Mouse (Mus musculus) midbrain, embryonic 14.5 days (tissue): ENCODE data around the gene Gse1. TPM values are rescaled to one million over a fixed set of nuclear protein-coding genes. Genes with fewer than 3 reads are reported as not detected.
A peak's percentile ranks its signal among the peaks of the same experiment; 100 is the strongest.

Experiments
- ATAC-seq: fragments of 200-750 bp; cut with Nextera tagmentation; 2 replicates; pipeline ENCODE4 v1.8.0; 2017; ENCODE audit warnings: moderate number of reproducible peaks, moderate library complexity; ENCODE audit not compliant: low FRiP score, low TSS enrichment
- DNase-seq: peaks from one replicate; pipeline ENCODE4 v3.0.0-alpha.2; 2015
- H3K27ac ChIP-seq: fragments of 300-500 bp; sonication (generic); replicated peaks from 2 replicates; pipeline ENCODE4 v1.5.1; 2014; ENCODE audit warnings: mild to moderate bottlenecking, low read depth, low read length, moderate library complexity
- H3K27me3 ChIP-seq: fragments of 300-500 bp; sonication (generic); 2 replicates; pipeline ENCODE4 v1.6.1; 2014; ENCODE audit warnings: low read length, control low read depth, mixed read lengths; ENCODE audit not compliant: control insufficient read depth, insufficient read depth
- H3K36me3 ChIP-seq: fragments of 300-500 bp; sonication (generic); 2 replicates; pipeline ENCODE4 v1.6.1; 2014; ENCODE audit warnings: low read length, control low read depth; ENCODE audit not compliant: control insufficient read depth, insufficient read depth
- H3K4me1 ChIP-seq: fragments of 300-500 bp; sonication (generic); 2 replicates; pipeline ENCODE4 v1.6.1; 2014; ENCODE audit warnings: mild to moderate bottlenecking, antibody characterized with exemption, low read length, control low read depth; ENCODE audit not compliant: control insufficient read depth, insufficient read depth
- H3K4me2 ChIP-seq: fragments of 300-500 bp; sonication (generic); 2 replicates; pipeline ENCODE4 v1.6.1; 2014; ENCODE audit warnings: mild to moderate bottlenecking, low read length, moderate library complexity
- H3K4me3 ChIP-seq: fragments of 300-500 bp; sonication (generic); replicated peaks from 2 replicates; pipeline ENCODE4 v1.5.1; 2014; ENCODE audit warnings: low read depth, low read length
- H3K9ac ChIP-seq: fragments of 300-500 bp; sonication (generic); replicated peaks from 2 replicates; pipeline ENCODE4 v1.6.1; 2014; ENCODE audit warnings: mild to moderate bottlenecking, low read length, moderate library complexity
- H3K9me3 ChIP-seq: fragments of 300-500 bp; sonication (generic); 2 replicates; pipeline ENCODE4 v1.6.1; 2016; ENCODE audit warnings: low read length, control low read depth, mixed read lengths; ENCODE audit not compliant: control insufficient read depth
- WGBS: fragments of 180-500 bp; shearing (Covaris S2); extraction: QIAGEN DNeasy Blood & Tissue Kit; methylation state at CpG from one replicate; pipeline ENCODE4 v1.1.7; 2014; 5-methylcytosine and 5-hydroxymethylcytosine counted together
- polyA plus RNA-seq: library from polyadenylated mRNA; unstranded; fragments of >200 nt; fragmentation: Nextera tagmentation; extraction: Ambion mirVana; gene quantifications from 2 replicates; pipeline ENCODE4 v1.2.1, GENCODE M21; 2014

Gse1 gene
- polyA plus RNA-seq, 1 experiment from 2014 or later, result 28.6 TPM

DNA sequence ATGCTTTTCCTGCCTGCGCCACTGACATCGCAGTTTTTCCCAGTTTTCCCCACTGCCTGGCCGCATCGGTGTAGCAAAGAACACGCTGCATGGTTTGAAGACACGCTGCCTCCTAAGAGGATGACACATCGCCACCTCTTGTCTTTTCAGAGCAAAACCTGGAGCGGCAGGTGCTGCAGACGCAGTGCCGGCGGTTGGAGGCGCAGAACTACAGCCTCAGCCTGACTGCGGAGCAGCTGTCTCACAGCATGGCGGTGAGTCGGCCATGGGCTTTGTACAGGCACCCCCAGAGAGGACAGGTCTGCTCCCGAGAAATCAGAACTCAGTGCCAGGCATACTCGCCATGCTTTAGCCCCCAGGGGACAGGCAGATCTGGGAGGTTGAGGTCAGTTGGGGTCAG lies 349.6 kb downstream of the Gse1 start:
- Histone ChIP-seq H3K4me3 (no peak overlapping the region), H3K27me3 (no peaks in the 10 kb centered on the region), H3K27ac (0 out of 2 replicates have a peak overlapping the region, but pooled peaks have one; percentile 3), H3K9ac (no peak overlapping the region), H3K4me2 (no peak overlapping the region), H3K4me1 (no peaks in the 10 kb centered on the region), H3K9me3 (no peaks in the 10 kb centered on the region), H3K36me3 (peaks cover 92% of the 10 kb centered on the region)
- no peak for ATAC-seq
- WGBS, result 82% methylated on average over 17 of the region's 17 CpGs
- DNase-seq, result no peak

DNA sequence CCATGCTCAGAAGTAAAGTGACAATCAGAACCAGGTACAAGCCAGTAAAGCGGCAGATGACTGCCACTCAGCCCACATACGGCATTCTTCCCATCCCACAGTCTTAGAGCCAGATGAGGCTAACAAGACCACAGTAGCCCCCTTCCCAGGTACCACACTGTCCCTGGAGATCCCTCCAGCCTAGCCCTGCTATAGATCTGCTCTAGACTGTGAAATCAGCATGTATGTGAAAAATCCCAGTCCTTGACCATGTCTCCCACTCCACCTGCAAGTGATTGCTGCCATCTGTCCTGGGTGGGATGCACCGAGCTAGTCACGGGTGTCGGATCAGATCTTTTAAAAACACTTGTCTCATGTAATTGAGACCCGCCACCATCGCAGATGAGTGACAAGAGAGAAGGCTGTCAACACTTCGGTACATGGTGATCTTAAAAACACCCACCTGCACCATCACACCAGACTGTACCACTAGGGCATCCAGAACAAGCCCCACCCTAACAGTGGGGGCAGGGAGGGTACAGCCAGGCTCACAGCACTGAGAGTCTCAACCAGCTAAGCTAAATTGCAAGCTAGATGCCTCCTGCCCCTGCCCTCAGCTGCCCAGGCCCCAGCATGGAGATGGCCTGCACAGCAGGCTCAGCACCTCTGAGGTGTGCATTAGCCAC lies 352.2 kb downstream of the Gse1 start:
- no peak for DNase-seq
- H3K4me1 ChIP-seq, result no peaks in the 10 kb centered on the region
- no peak for ATAC-seq
- no peaks in the 10 kb centered on the region for H3K9me3 ChIP-seq
- no peak overlapping the region for H3K4me2 ChIP-seq
- 91% methylated on average over 8 of the region's 8 CpGs for WGBS
- peaks cover 66% of the 10 kb centered on the region for H3K36me3 ChIP-seq
- H3K9ac ChIP-seq, result no peak overlapping the region
- no peaks in the 10 kb centered on the region for H3K27me3 ChIP-seq
- no peak overlapping the region for H3K4me3 ChIP-seq
- no peak overlapping the region for H3K27ac ChIP-seq

DNA sequence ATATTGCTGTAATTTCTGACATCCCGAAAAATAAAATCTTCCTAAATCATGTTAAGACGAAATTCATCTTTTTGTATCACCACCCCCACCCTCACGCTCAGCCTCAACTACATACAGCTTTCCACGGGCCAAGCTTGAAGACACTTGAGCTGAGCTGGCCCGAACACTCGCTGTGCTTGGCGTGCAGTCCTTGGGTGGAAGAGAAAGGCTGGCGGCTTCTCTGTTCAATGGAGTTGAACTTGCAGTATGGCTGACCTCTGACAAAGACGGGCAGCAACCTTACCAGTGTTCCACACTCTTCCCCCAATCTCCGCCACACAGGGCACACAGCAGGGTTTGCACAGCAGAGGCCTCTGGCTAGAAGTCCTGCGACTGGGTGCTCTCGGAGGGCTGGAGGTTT lies 353.1 kb downstream of the Gse1 start:
- WGBS, result 92% methylated on average over 12 of the region's 12 CpGs
- peaks cover 57% of the 10 kb centered on the region for H3K36me3 ChIP-seq

DNA sequence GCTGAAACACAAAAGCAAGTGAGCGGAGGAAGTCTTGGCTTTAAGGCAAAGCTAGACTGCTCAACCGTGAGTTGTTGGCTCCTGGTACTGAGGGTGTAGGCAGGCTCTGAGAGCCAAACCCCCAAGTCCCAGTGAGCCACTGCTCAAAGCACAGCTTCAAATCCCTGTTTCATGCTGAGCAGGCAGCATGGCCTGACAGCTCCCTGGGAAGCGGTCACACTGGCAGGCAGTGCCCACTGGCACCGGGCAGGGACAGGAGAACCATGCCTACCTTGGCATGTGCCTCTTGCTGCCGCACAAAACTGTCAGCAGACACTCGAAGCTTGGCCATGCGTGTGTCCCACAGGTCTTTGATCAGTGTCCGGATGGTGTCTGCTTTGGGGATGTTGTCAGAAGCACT lies 353.6 kb downstream of the Gse1 start:
- 88% methylated on average over 8 of the region's 8 CpGs for WGBS
- H3K36me3 ChIP-seq, result peaks cover 52% of the 10 kb centered on the region

More for the DNA sequence above, 353.1 kb downstream of the Gse1 start:
- no peak for ATAC-seq
- Histone ChIP-seq H3K9me3 (no peaks in the 10 kb centered on the region), H3K4me2 (no peak overlapping the region), H3K9ac (no peak overlapping the region), H3K4me3 (no peak overlapping the region), H3K4me1 (no peaks in the 10 kb centered on the region), H3K27me3 (no peaks in the 10 kb centered on the region), H3K27ac (no peak overlapping the region)
- no peak for DNase-seq

DNA sequence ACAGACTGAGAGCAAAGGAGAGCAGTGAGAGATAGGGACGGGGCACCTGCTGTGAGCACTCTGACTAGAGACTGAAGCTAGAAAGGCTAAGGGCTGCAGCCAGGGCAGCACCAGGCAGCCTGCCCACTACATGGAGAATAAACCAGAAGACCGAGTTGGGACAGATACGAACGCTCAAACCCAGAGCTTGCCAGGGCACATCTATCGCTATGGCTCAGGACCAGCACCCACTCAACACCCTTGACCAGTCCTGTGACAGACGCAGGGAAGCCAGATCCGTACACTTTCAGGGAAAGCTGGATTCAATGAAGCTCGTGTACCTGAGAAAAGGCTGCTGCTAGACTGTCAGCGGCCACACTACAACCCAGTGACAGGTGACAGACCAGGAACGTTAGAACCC lies 357.3 kb downstream of the Gse1 start:
- Histone ChIP-seq H3K27me3 (no peaks in the 10 kb centered on the region), H3K4me2 (no peak overlapping the region), H3K9ac (no peak overlapping the region), H3K27ac (no peak overlapping the region), H3K9me3 (no peaks in the 10 kb centered on the region), H3K36me3 (peaks cover 16% of the 10 kb centered on the region), H3K4me1 (peaks cover 4% of the 10 kb centered on the region), H3K4me3 (no peak overlapping the region)
- WGBS, result 95% methylated on average over 10 of the region's 10 CpGs
- DNase-seq (no peak), ATAC-seq (no peak)

More for the DNA sequence above, 353.6 kb downstream of the Gse1 start:
- H3K27me3 ChIP-seq, result no peaks in the 10 kb centered on the region
- no peaks in the 10 kb centered on the region for H3K4me1 ChIP-seq
- no peak for ATAC-seq
- no peak overlapping the region for H3K4me3 ChIP-seq
- no peak overlapping the region for H3K9ac ChIP-seq
- no peaks in the 10 kb centered on the region for H3K9me3 ChIP-seq
- H3K4me2 ChIP-seq, result no peak overlapping the region
- no peak for DNase-seq
- no peak overlapping the region for H3K27ac ChIP-seq

DNA sequence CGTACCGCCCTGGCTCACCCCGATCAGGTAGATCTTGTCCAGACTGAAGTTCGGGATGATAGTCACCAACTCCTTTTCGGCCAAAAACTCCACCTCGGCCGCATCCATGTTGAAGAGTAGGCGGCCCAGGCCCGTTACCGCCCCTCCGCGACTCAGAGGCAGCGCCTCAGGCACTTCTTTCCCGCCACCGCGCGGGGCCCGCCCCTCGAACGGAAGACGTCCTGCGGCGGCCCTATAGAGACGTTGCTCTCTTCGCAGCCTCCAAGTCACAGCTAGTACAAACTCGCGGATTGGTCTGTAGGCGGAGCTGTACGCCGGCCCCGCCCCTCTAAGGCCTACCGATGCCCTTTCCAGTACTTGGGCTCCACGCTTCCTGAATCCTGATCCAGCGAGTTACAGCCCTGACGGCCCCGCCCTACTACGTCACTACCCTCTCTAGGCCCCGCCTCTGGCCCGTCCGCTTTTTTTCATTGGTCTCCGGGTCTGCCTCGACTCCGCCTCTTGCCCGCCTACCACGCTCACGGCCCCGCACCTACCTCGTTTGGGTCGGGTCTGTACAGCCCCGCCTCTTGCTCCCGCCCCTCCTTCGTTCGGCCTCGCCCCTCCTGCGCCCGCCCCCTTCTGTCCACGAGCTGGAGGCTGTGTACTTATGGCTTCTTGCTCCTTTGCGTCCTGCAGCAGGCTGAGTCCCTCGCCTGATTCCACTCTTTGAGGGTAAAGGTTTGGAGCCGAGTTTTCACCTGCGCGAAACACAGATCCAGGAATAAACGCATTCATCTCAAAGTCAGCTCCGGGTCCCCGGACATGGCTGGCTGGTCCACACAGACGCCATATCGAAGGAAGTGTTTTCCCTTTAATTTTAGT lies 360.9 kb downstream of the Gse1 start, which contains the start of gene Gins2:
Gene Gins2 (minus strand): TSS at position 397 of the 864 bp plus-strand sequence.
- H3K27me3 ChIP-seq, result no peaks in the 10 kb centered on the region
- peak; percentile 99 for DNase-seq

DNA sequence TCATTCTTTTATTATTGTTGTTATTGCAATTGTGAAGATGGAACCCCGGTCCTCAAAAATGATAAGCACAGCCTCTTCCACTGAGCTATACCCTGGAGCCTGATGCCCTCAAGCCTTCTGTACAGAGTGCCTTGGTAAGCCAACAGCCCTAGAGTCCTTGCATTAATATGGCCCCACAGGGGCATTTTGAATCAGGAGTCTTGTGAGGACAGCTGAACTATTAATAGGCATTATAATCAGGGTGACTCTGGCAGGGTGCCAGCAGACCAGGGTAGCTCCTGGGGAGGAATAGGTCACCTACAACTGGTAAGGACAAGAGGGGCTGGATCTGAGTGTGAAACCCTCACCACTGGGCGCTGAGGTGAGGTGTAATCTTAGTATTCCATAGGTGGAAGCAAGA lies 361.7 kb downstream of the Gse1 start:
- H3K27ac ChIP-seq, result peak overlapping the region; percentile 70; the same call in 1 of the 2 replicates
- peaks cover 4% of the 10 kb centered on the region for H3K4me1 ChIP-seq
- H3K4me3 ChIP-seq, result peak overlapping the region; percentile 54
- H3K4me2 ChIP-seq, result peak overlapping the region; percentile 90
- H3K9ac ChIP-seq, result peak overlapping the region; percentile 42; the same call in 1 of the 2 replicates
- DNase-seq (no peak), ATAC-seq (no peak)
- no peaks in the 10 kb centered on the region for H3K27me3 ChIP-seq
- WGBS, result 61% methylated on average over 2 of the region's 2 CpGs
- H3K9me3 ChIP-seq, result no peaks in the 10 kb centered on the region
- no peaks in the 10 kb centered on the region for H3K36me3 ChIP-seq

More for the DNA sequence above, 360.9 kb downstream of the Gse1 start, which contains the start of gene Gins2:
- peak within 1 kb of the TSS; percentile 54 for H3K4me3 ChIP-seq
- WGBS, result under 1% methylated on average over 67 of the region's 67 CpGs
- H3K27ac ChIP-seq, result peak within 1 kb of the TSS; percentile 70
- H3K4me1 ChIP-seq, result peaks cover 4% of the 10 kb centered on the region
- H3K36me3 ChIP-seq, result no peaks in the 10 kb centered on the region
- peak within 1 kb of the TSS; percentile 50; the same call in 1 of the 2 replicates for H3K9ac ChIP-seq
- ATAC-seq, result peak; percentile 98
- H3K9me3 ChIP-seq, result no peaks in the 10 kb centered on the region
- peak within 1 kb of the TSS; percentile 90 for H3K4me2 ChIP-seq

DNA sequence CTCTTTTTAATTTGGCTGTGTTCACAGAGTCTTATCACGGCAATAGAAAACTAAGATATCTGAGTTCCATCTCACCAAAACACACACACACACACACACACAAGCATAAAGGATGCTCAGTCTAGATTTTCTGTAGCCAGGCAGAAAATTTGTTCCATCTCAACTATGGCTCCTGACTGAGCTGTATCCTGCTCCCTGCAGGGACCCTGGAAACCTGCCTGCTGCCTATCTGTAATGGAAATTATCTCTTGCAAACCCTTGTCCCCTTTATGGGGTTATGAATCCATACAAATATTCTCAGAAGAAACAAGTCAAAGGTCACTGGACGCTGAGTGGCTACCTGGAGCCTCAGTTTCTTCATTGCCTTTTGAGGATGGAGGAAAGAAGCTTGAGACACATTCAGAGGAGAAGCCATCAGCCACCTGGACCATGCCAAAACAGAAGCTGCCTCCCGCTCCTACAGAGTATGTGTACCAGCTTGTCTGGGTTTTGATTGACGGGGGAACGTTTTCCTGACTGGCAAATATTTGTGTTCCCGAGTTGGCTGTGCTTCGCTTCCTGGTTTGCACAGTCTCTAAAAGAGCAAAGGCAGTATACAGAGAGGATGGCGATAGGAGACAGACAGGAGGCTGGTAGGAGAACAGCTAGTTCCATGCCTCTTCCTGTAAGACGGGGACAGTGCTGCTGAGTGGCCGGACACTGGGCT lies 363.5 kb downstream of the Gse1 start:
- peaks cover 4% of the 10 kb centered on the region for H3K4me1 ChIP-seq
- 85% methylated on average over 10 of the region's 10 CpGs for WGBS
- H3K9ac ChIP-seq, result no peak overlapping the region
- no peaks in the 10 kb centered on the region for H3K27me3 ChIP-seq
- DNase-seq, result no peak
- no peak overlapping the region for H3K4me3 ChIP-seq
- H3K4me2 ChIP-seq, result no peak overlapping the region
- no peaks in the 10 kb centered on the region for H3K36me3 ChIP-seq
- H3K27ac ChIP-seq, result no peak overlapping the region
- H3K9me3 ChIP-seq, result no peaks in the 10 kb centered on the region
- ATAC-seq, result no peak
